Mouse (Mus musculus) midbrain, embryonic 16.5 days (tissue): Measurements from ENCODE around the gene Capzb. TPM values are rescaled to one million over a fixed set of nuclear protein-coding genes. Genes with fewer than 3 reads are reported as not detected.

Experiments used
- ATAC-seq: fragments of 200-750 bp; cut with Nextera tagmentation; 2 replicates; pipeline ENCODE4 v1.8.0; 2017; ENCODE audit warnings: moderate TSS enrichment
- H3K27ac ChIP-seq: fragments of 300-500 bp; sonication (generic); 2 replicates; pipeline ENCODE4 v1.5.1; 2014; ENCODE audit warnings: mild to moderate bottlenecking, low read length, mixed read lengths
- H3K27me3 ChIP-seq: fragments of 300-500 bp; sonication (generic); 2 replicates; pipeline ENCODE4 v1.6.1; 2014; ENCODE audit warnings: low read depth, low read length, mixed read lengths; ENCODE audit not compliant: control insufficient read depth, insufficient read depth
- H3K36me3 ChIP-seq: fragments of 300-500 bp; sonication (generic); 2 replicates; pipeline ENCODE4 v1.6.1; 2014; ENCODE audit warnings: mild to moderate bottlenecking, low read length, moderate library complexity, mixed read lengths; ENCODE audit not compliant: control insufficient read depth, insufficient read depth
- H3K4me1 ChIP-seq: fragments of 300-500 bp; sonication (generic); 2 replicates; pipeline ENCODE4 v1.6.1; 2014; ENCODE audit warnings: mild to moderate bottlenecking, low read length, mixed read lengths; ENCODE audit not compliant: control insufficient read depth, insufficient read depth
- H3K4me2 ChIP-seq: fragments of 300-500 bp; sonication (generic); 2 replicates; pipeline ENCODE4 v1.6.1; 2014; ENCODE audit warnings: mild to moderate bottlenecking, low read length, mixed read lengths
- H3K4me3 ChIP-seq: fragments of 300-500 bp; sonication (generic); 2 replicates; pipeline ENCODE4 v1.5.1; 2014; ENCODE audit warnings: low read depth, mild to moderate bottlenecking, low read length, moderate library complexity, mixed read lengths
- H3K9ac ChIP-seq: fragments of 300-500 bp; sonication (generic); 2 replicates; pipeline ENCODE4 v1.6.1; 2014; ENCODE audit warnings: low read depth, low read length, mixed read lengths
- H3K9me3 ChIP-seq: fragments of 300-500 bp; sonication (generic); replicated peaks from 2 replicates; pipeline ENCODE4 v1.6.1; 2014; ENCODE audit warnings: mild to moderate bottlenecking, low read length, mixed read lengths; ENCODE audit not compliant: control insufficient read depth, poor library complexity, severe bottlenecking
- WGBS: fragments of 180-500 bp; shearing (Covaris S2); extraction: QIAGEN DNeasy Blood & Tissue Kit; methylation state at CpG from one replicate; pipeline ENCODE4 v1.1.7; 2014; 5-methylcytosine and 5-hydroxymethylcytosine counted together
- polyA plus RNA-seq: library from polyadenylated mRNA; unstranded; fragments of >200 nt; fragmentation: Nextera tagmentation; extraction: Ambion mirVana; gene quantifications from 2 replicates; pipeline ENCODE4 v1.2.1, GENCODE M21; 2015

Capzb gene
- polyA plus RNA-seq, 1 experiment from 2014 or later = 331 TPM

DNA sequence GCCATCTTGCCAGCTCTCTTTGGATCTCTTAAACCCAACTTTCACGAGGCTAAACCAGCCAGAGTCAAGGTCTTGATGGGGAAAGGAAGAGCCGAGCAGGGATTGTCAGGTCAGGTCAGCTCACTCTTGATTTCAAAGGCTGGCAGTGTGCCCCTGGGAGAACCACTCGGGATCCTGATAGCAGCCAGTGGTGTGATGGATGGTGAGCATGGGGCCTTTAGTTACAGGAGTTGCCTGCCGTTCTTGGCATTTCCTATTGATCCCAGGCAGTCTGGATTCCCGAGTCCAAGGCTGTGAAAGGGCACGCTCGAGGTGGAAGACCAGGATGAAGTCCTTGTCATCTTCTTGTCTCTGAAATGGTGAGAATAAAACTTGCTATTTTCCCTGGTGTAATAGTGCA is 9.9 kb downstream of the Capzb start:
- WGBS = 78% methylated on average over 7 of the region's 7 CpGs
- ATAC-seq = no peak
- Histone ChIP-seq H3K27ac (no peak overlapping the region), H3K27me3 (no peaks in the 10 kb centered on the region), H3K4me2 (no peak overlapping the region), H3K4me3 (no peak overlapping the region), H3K36me3 (no peaks in the 10 kb centered on the region), H3K4me1 (peaks cover 4% of the 10 kb centered on the region), H3K9ac (no peak overlapping the region), H3K9me3 (no peaks in the 10 kb centered on the region)

DNA sequence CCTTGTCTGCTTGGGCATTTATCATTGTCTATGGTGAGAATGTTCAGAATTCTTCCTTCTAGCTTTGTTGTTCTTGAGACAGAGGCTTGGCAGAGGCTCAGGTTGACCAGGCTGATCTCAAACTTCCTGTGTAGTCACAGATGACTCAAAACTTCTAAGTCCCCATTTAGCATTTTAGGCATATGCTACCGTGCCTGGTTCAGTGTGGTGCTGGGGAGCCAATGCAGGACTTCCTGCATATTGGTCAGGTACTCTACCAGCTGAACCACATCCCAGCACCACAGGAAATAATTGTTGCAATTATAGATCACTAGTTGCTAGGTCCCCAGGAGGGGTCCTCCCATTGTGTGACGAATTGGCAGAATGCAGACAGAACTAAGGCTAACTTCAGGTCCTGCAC is 10.7 kb downstream of the Capzb start:
- Histone ChIP-seq H3K9ac (no peak overlapping the region), H3K9me3 (no peaks in the 10 kb centered on the region), H3K36me3 (no peaks in the 10 kb centered on the region), H3K4me3 (no peak overlapping the region), H3K27ac (no peak overlapping the region), H3K4me1 (peaks cover 12% of the 10 kb centered on the region), H3K4me2 (no peak overlapping the region), H3K27me3 (no peaks in the 10 kb centered on the region)
- no peak for ATAC-seq
- WGBS = 83% methylated on average over 2 of the region's 2 CpGs

DNA sequence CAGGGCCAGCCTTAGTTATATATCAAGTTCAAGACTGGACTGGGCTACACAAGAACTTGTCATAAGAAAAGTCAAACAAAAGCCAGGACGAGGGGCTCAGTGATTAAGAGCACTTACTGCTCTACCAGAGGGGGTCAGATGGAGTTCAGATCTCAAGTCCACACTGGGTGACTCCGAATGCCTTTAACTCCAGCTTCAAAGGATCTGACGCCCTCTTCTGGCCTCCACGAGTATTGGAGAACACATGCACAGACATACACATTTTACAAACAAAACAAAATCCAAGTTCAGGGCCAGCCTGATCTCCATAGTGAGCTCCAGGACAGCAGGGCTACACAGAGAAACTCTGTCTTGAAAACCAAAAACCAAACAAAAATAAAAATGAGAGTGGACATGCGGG is 13.1 kb downstream of the Capzb start:
- ATAC-seq = no peak
- Histone ChIP-seq H3K4me3 (no peak overlapping the region), H3K9ac (no peak overlapping the region), H3K27me3 (no peaks in the 10 kb centered on the region), H3K27ac (no peak overlapping the region), H3K4me2 (no peak overlapping the region), H3K4me1 (peaks cover 13% of the 10 kb centered on the region), H3K36me3 (no peaks in the 10 kb centered on the region), H3K9me3 (no peaks in the 10 kb centered on the region)
- 60% methylated on average over 5 of the region's 5 CpGs for WGBS

DNA sequence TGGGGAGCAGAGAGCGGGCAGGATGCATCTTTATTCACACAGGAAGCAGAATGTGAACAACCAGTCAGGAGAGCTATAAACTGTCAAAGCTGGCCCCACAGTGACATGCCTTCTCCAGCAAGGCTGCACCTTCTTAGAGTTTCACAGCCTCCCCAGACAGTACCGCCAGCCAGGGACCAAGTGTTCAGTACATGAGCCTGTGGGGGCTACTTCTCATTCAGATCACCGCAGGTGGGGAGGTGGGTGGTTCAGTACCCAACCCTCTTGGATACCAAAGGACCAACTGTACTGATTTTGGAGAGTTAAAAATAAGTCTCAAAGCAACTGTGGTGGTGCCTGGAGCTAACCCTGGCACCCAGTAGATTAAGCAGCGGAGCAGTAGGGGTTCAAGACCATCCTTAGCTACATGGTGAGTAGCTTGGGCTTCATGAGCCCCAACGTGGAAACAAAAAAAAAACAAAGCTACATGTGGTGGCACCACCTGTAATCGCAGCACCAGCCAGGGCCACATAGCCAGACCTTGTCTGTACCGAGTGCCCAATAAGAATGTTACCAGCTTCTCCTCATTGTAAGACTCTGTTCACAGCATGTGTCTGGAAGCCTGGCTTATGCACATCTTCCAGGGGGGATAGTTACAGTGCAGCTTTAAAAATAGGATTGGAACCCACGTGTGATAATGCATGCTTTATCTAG is 13.8 kb downstream of the Capzb start:
- H3K4me3 ChIP-seq = no peak overlapping the region
- H3K27ac ChIP-seq = no peak overlapping the region
- H3K4me1 ChIP-seq = peaks cover 13% of the 10 kb centered on the region
- no peak for ATAC-seq
- H3K4me2 ChIP-seq = no peak overlapping the region
- WGBS = 92% methylated on average over 8 of the region's 8 CpGs
- no peak overlapping the region for H3K9ac ChIP-seq
- no peaks in the 10 kb centered on the region for H3K36me3 ChIP-seq
- no peaks in the 10 kb centered on the region for H3K9me3 ChIP-seq
- no peaks in the 10 kb centered on the region for H3K27me3 ChIP-seq

DNA sequence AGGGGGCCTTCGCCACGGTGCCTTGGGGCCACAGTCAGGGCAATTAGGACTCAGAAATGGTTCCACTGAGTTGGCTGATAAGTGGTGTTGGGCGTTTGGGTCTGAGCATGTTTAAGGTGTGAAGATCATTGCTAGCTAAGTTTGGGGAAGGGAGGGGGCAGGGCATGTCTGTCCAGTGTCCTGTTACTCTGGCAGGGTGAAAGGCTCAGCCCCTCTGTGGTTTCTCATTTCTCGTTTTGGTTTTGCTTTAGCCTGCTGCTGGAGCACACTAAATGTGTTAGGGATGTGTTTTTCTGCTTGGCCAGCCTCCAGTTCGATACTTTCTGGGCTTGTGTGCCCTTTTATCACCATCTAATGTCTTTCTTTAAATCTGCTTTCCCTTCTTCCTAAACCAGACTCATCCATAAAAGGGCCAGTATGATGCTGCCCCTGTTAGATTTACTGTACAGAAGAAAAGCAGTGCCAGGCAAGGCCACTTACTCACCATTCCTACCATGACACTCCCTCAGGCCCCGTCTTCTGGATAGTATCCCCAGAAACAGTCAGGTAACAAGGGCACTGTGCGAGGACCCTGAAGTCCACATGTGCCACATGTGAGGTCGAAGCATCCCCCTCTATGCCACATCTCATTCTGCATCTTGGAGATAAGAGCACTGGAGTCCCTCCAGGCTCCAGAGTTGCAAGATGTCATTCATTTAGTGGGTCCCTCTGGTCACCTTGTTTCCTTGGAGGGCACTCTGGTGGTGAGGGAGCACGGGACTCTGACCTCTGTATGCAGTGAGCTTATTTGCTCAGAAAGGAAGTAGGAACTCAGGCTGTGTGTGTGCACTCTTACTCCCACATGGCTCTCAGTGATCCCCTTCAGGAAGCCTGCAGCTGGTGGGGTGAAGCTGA is 15.8 kb downstream of the Capzb start:
- H3K36me3 ChIP-seq = no peaks in the 10 kb centered on the region
- no peak overlapping the region for H3K4me3 ChIP-seq
- peaks cover 16% of the 10 kb centered on the region for H3K4me1 ChIP-seq
- H3K4me2 ChIP-seq = no peak overlapping the region
- no peak overlapping the region for H3K27ac ChIP-seq
- H3K9ac ChIP-seq = no peak overlapping the region
- ATAC-seq = no peak
- WGBS = 80% methylated on average over 9 of the region's 9 CpGs
- H3K9me3 ChIP-seq = no peaks in the 10 kb centered on the region
- H3K27me3 ChIP-seq = no peaks in the 10 kb centered on the region

DNA sequence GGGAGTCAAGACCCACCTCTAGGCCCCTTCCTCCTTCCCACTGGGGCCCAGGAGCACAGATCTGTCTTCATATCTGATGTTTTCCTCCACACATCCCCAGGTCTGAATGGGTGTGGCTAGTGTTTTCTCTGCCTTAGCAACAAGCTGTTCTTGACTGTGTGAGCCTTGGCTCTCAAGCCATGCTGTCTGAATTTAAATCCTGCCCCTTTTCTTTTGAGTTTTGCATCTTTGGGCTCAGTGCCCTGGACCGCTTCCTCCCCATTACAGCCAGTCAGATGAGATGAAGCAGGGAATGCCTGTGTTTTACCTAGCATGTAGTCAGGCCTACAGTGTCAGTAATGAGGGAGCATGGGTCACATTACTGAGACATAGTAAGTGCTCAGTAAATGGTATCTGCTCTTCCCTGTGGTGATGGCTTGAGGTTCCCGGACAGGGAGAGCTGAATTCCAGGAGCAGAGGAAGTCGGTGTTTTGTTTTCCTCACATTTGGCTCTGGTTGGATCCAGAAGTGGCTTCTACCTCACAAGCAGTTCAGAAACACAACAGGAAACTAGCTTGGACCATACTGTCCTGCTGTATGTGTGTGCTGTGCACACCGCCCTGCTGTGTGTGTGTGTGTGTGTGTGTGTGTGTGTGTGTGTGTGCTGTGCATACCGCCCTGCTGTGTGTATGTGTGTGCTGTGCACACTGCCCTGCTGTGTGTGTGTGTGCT is 16.6 kb downstream of the Capzb start:
- no peak for ATAC-seq
- H3K4me3 ChIP-seq = no peak overlapping the region
- H3K9me3 ChIP-seq = no peaks in the 10 kb centered on the region
- no peak overlapping the region for H3K4me2 ChIP-seq
- H3K4me1 ChIP-seq = peaks cover 20% of the 10 kb centered on the region
- H3K9ac ChIP-seq = no peak overlapping the region
- no peak overlapping the region for H3K27ac ChIP-seq
- WGBS = 77% methylated on average over 5 of the region's 5 CpGs
- H3K27me3 ChIP-seq = no peaks in the 10 kb centered on the region
- H3K36me3 ChIP-seq = no peaks in the 10 kb centered on the region

DNA sequence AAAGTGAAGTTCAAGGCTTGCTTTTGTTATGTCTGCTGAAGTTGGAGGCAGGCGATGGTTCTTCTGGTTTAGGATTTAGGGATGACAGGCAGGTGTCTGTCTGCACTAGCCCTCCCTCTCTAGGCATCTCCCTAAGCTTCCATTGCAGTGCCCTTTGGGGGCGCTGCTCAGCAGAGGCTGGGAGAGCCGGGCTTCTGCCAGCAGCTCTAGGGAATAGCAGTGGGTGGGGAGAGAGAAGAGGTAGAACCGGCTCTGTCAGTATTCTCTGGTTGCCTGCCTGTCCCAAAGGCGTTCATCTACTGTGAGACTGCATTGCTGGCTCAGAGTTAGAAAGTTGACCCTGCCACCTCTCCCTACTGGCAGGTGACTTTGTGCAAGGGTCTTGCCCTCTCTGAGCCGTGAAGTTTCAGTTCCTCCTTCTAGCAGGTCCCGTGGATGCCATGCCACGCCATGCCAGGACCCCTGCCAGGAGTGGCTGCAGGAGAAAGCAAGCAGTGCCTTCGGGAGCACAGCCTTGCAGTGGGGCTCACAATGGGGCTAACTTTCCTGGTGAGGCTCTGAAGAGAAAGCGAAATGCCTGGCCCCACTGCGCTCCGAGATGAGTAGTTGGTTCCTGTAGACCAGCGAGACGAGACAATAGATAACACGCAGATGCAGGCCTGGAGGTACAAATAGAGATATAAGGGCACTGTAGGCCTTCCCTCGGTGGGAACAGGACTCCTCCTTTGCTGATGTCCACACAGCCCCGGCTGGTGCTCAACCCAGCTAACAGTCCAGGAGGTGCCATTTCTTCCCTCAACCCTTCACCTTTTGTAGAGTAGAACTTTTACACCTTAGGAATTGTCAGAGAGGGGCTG is 19.5 kb downstream of the Capzb start:
- Histone ChIP-seq H3K9ac (no peak overlapping the region), H3K36me3 (no peaks in the 10 kb centered on the region), H3K9me3 (no peaks in the 10 kb centered on the region), H3K4me1 (peaks cover 20% of the 10 kb centered on the region), H3K4me2 (no peak overlapping the region), H3K27me3 (no peaks in the 10 kb centered on the region), H3K27ac (no peak overlapping the region), H3K4me3 (no peak overlapping the region)
- 72% methylated on average over 17 of the region's 17 CpGs for WGBS
- ATAC-seq = no peak

DNA sequence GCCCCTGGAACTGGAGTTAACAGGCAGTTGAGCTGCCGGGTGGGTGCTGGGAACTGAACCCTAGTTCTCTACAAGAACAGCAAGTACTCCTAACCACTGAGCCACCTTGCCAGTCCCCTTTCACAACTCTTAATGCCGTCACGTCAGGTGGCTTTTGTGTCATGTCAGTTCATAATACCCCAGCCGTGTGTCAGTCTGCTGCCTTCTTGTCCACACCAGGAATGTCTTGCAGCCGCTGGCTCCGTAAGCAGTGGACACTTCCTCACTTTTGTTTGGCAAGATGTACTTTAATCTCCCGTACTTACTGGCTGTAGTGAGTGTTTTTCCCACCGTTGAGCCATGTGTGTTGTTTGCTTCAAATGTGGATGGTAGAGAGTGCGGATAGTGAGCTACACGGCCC is 20.4 kb downstream of the Capzb start:
- H3K4me3 ChIP-seq = no peak overlapping the region
- no peaks in the 10 kb centered on the region for H3K27me3 ChIP-seq
- WGBS = 72% methylated on average over 10 of the region's 10 CpGs
- no peak for ATAC-seq
- no peaks in the 10 kb centered on the region for H3K9me3 ChIP-seq
- no peak overlapping the region for H3K9ac ChIP-seq
- no peak overlapping the region for H3K4me2 ChIP-seq
- H3K36me3 ChIP-seq = no peaks in the 10 kb centered on the region
- H3K4me1 ChIP-seq = peaks cover 11% of the 10 kb centered on the region
- H3K27ac ChIP-seq = no peak overlapping the region
